Mouse (Mus musculus) embryonic facial prominence, embryonic 14.5 days (tissue): ENCODE measurements at regions not wholly inside any gene's neighbourhood (a gene's known extent, or its start where the extent isn't known, plus 50 kb on each side); places are given as distances from the start of the nearest gene placed in this dataset.

Source experiments
- ATAC-seq: fragments of 200-750 bp; cut with Nextera tagmentation; 2 replicates; pipeline ENCODE4 v1.8.0; 2017; ENCODE audit warnings: low read depth, moderate number of reproducible peaks, moderate TSS enrichment
- DNase-seq: peaks from one replicate; pipeline ENCODE4 v3.0.0-alpha.2; 2015; ENCODE audit warnings: low spot score
- H3K27ac ChIP-seq: fragments of 300-500 bp; sonication (generic); replicated peaks from 2 replicates; pipeline ENCODE4 v1.5.1; 2014; ENCODE audit warnings: low read depth, mild to moderate bottlenecking, low read length, moderate library complexity
- H3K27me3 ChIP-seq: fragments of 300-500 bp; sonication (generic); replicated peaks from 2 replicates; pipeline ENCODE4 v1.6.1; 2014; ENCODE audit warnings: low read length; ENCODE audit not compliant: control insufficient read depth, insufficient read depth
- H3K36me3 ChIP-seq: fragments of 300-500 bp; sonication (generic); 2 replicates; pipeline ENCODE4 v1.6.1; 2014; ENCODE audit warnings: low read length, mixed read lengths; ENCODE audit not compliant: control insufficient read depth, insufficient read depth
- H3K4me1 ChIP-seq: fragments of 300-500 bp; sonication (generic); 2 replicates; pipeline ENCODE4 v1.6.1; 2014; ENCODE audit warnings: antibody characterized with exemption, low read length; ENCODE audit not compliant: control insufficient read depth, insufficient read depth
- H3K4me2 ChIP-seq: fragments of 300-500 bp; sonication (generic); 2 replicates; pipeline ENCODE4 v1.6.1; 2014; ENCODE audit warnings: low read depth, mild to moderate bottlenecking, low read length, moderate library complexity, mixed read lengths
- H3K4me3 ChIP-seq: fragments of 300-500 bp; sonication (generic); 2 replicates; pipeline ENCODE4 v1.5.1; 2014; ENCODE audit warnings: low read depth, mild to moderate bottlenecking, low read length
- H3K9ac ChIP-seq: fragments of 300-500 bp; sonication (generic); 2 replicates; pipeline ENCODE4 v1.6.1; 2014; ENCODE audit warnings: low read depth, mild to moderate bottlenecking, low read length, moderate library complexity, mixed read lengths
- H3K9me3 ChIP-seq: fragments of 300-500 bp; sonication (generic); 2 replicates; pipeline ENCODE4 v1.6.1; 2016; ENCODE audit warnings: low read length; ENCODE audit not compliant: control insufficient read depth
- WGBS: fragments of 180-500 bp; shearing (Covaris S2); extraction: QIAGEN DNeasy Blood & Tissue Kit; methylation state at CpG from one replicate; pipeline ENCODE4 v1.1.7; 2014; 5-methylcytosine and 5-hydroxymethylcytosine counted together

- Histone ChIP-seq H3K27ac (no peak overlapping the region), H3K9ac (no peak overlapping the region), H3K36me3 (no peaks in the 10 kb centered on the region), H3K4me2 (no peak overlapping the region), H3K4me1 (no peaks in the 10 kb centered on the region), H3K4me3 (no peak overlapping the region), H3K27me3 (no peaks in the 10 kb centered on the region), H3K9me3 (no peaks in the 10 kb centered on the region)
- 84% methylated on average over 2 of the region's 2 CpGs for WGBS
- DNase-seq: no peak
- ATAC-seq: no peak
Observed at GRCm38 (mm10) chr5:91892338-91892737, 70.5 kb downstream of the Rchy1 start.

- no peak overlapping the region for H3K4me3 ChIP-seq
- H3K4me1 ChIP-seq: no peaks in the 10 kb centered on the region
- WGBS: 70% methylated on average over 1 of the region's 1 CpGs
- H3K9me3 ChIP-seq: 0 out of 2 replicates have a peak, but pooled peaks cover 4% of the 10 kb centered on the region
- no peaks in the 10 kb centered on the region for H3K27me3 ChIP-seq
- no peaks in the 10 kb centered on the region for H3K36me3 ChIP-seq
- H3K4me2 ChIP-seq: no peak overlapping the region
- DNase-seq (no peak), ATAC-seq (peak; percentile 70; the same call in 1 of the 2 replicates)
- no peak overlapping the region for H3K9ac ChIP-seq
- H3K27ac ChIP-seq: no peak overlapping the region
Observed at GRCm38 (mm10) chr5:91881771-91882170, 81.1 kb downstream of the Rchy1 start.

- H3K9ac ChIP-seq: no peak overlapping the region
- ATAC-seq (no peak), DNase-seq (no peak)
- H3K4me2 ChIP-seq: no peak overlapping the region
- H3K27me3 ChIP-seq: no peaks in the 10 kb centered on the region
- H3K4me3 ChIP-seq: no peak overlapping the region
- no peaks in the 10 kb centered on the region for H3K9me3 ChIP-seq
- H3K27ac ChIP-seq: no peak overlapping the region
- WGBS: 93% methylated on average over 3 of the region's 3 CpGs
- no peaks in the 10 kb centered on the region for H3K36me3 ChIP-seq
- H3K4me1 ChIP-seq: no peaks in the 10 kb centered on the region
Observed at GRCm38 (mm10) chr5:91880231-91880630, 82.6 kb downstream of the Rchy1 start.

- Histone ChIP-seq H3K36me3 (no peaks in the 10 kb centered on the region), H3K27me3 (no peaks in the 10 kb centered on the region), H3K9ac (no peak overlapping the region), H3K4me3 (no peak overlapping the region), H3K27ac (no peak overlapping the region), H3K4me1 (no peaks in the 10 kb centered on the region), H3K4me2 (no peak overlapping the region), H3K9me3 (no peaks in the 10 kb centered on the region)
- no peak for ATAC-seq
- WGBS: 84% methylated on average over 11 of the region's 11 CpGs
- DNase-seq: no peak
Observed at GRCm38 (mm10) chr5:91878627-91879026, 84.2 kb downstream of the Rchy1 start.

- Histone ChIP-seq H3K4me1 (no peaks in the 10 kb centered on the region), H3K36me3 (no peaks in the 10 kb centered on the region), H3K27me3 (no peaks in the 10 kb centered on the region), H3K4me3 (no peak overlapping the region), H3K9me3 (no peaks in the 10 kb centered on the region), H3K4me2 (no peak overlapping the region), H3K27ac (no peak overlapping the region), H3K9ac (no peak overlapping the region)
- no peak for DNase-seq
- ATAC-seq: no peak
- 76% methylated on average over 2 of the region's 2 CpGs for WGBS
Observed at GRCm38 (mm10) chr5:91876682-91877031, 86.2 kb downstream of the Rchy1 start.

GRCm38 (mm10) chr5:91875875-91876681 is 86.8 kb downstream of the Rchy1 start:
- H3K4me1 ChIP-seq: no peaks in the 10 kb centered on the region
- WGBS: 58% methylated on average over 10 of the region's 10 CpGs
- ATAC-seq: peak; percentile 88

GRCm38 (mm10) chr5:91872816-91873215 is 90.1 kb downstream of the Rchy1 start:
- Histone ChIP-seq H3K4me2 (no peak overlapping the region), H3K9me3 (no peaks in the 10 kb centered on the region), H3K4me3 (no peak overlapping the region), H3K9ac (no peak overlapping the region), H3K36me3 (no peaks in the 10 kb centered on the region), H3K4me1 (no peaks in the 10 kb centered on the region), H3K27me3 (no peaks in the 10 kb centered on the region), H3K27ac (no peak overlapping the region)
- ATAC-seq: no peak
- 70% methylated on average over 1 of the region's 1 CpGs for WGBS
- no peak for DNase-seq

More at GRCm38 (mm10) chr5:91875875-91876681, 86.8 kb downstream of the Rchy1 start:
- H3K27me3 ChIP-seq: no peaks in the 10 kb centered on the region
- no peaks in the 10 kb centered on the region for H3K9me3 ChIP-seq
- no peaks in the 10 kb centered on the region for H3K36me3 ChIP-seq
- no peak overlapping the region for H3K9ac ChIP-seq
- DNase-seq: peak; percentile 88
- H3K4me3 ChIP-seq: no peak overlapping the region
- H3K4me2 ChIP-seq: no peak overlapping the region
- H3K27ac ChIP-seq: no peak overlapping the region; the same call in 1 of the 2 replicates

GRCm38 (mm10) chr5:91869791-91870190 is 93.1 kb downstream of the Rchy1 start:
- Histone ChIP-seq H3K4me3 (no peak overlapping the region), H3K9me3 (no peaks in the 10 kb centered on the region), H3K27ac (no peak overlapping the region), H3K4me2 (no peak overlapping the region), H3K27me3 (no peaks in the 10 kb centered on the region), H3K9ac (no peak overlapping the region), H3K4me1 (no peaks in the 10 kb centered on the region), H3K36me3 (no peaks in the 10 kb centered on the region)
- WGBS: 93% methylated on average over 6 of the region's 6 CpGs
- DNase-seq (no peak), ATAC-seq (no peak)

GRCm38 (mm10) chr5:91866184-91866583 is 96.7 kb downstream of the Rchy1 start:
- Histone ChIP-seq H3K27ac (no peak overlapping the region), H3K27me3 (no peaks in the 10 kb centered on the region), H3K36me3 (no peaks in the 10 kb centered on the region), H3K4me1 (no peaks in the 10 kb centered on the region), H3K4me2 (no peak overlapping the region), H3K9ac (no peak overlapping the region), H3K4me3 (no peak overlapping the region), H3K9me3 (no peaks in the 10 kb centered on the region)
- WGBS: 91% methylated on average over 3 of the region's 3 CpGs
- DNase-seq: no peak
- ATAC-seq: no peak
